Mouse (Mus musculus) kidney, embryonic 16.5 days (tissue): ENCODE measurements at regions not wholly inside any gene's neighbourhood (a gene's known extent, or its start where the extent isn't known, plus 50 kb on each side); places are given as distances from the start of the nearest gene placed in this dataset.

Experiments
- ATAC-seq: fragments of 200-750 bp; cut with Nextera tagmentation; 2 replicates; pipeline ENCODE4 v1.8.0; 2017; ENCODE audit warnings: moderate TSS enrichment; ENCODE audit not compliant: low FRiP score, low TSS enrichment
- H3K27ac ChIP-seq: fragments of 300-500 bp; sonication (generic); 2 replicates; pipeline ENCODE4 v1.5.1; 2014; ENCODE audit warnings: low read length
- H3K27me3 ChIP-seq: fragments of 300-500 bp; sonication (generic); 2 replicates; pipeline ENCODE4 v1.6.1; 2014; ENCODE audit warnings: low read length, control low read depth, mixed read lengths; ENCODE audit not compliant: insufficient read depth
- H3K36me3 ChIP-seq: fragments of 300-500 bp; sonication (generic); 2 replicates; pipeline ENCODE4 v1.6.1; 2014; ENCODE audit warnings: low read length, control low read depth, mixed read lengths; ENCODE audit not compliant: insufficient read depth
- H3K4me1 ChIP-seq: fragments of 300-500 bp; sonication (generic); 2 replicates; pipeline ENCODE4 v1.6.1; 2014; ENCODE audit warnings: low read length, control low read depth, mixed read lengths; ENCODE audit not compliant: insufficient read depth
- H3K4me2 ChIP-seq: fragments of 300-500 bp; sonication (generic); replicated peaks from 2 replicates; pipeline ENCODE4 v1.6.1; 2014; ENCODE audit warnings: low read depth, low read length
- H3K4me3 ChIP-seq: fragments of 300-500 bp; sonication (generic); 2 replicates; pipeline ENCODE4 v1.5.1; 2014; ENCODE audit warnings: mild to moderate bottlenecking, low read length
- H3K9ac ChIP-seq: fragments of 300-500 bp; sonication (generic); replicated peaks from 2 replicates; pipeline ENCODE4 v1.6.1; 2014; ENCODE audit warnings: low read length
- H3K9me3 ChIP-seq: fragments of 300-500 bp; sonication (generic); 2 replicates; pipeline ENCODE4 v1.6.1; 2016; ENCODE audit warnings: low read length, control low read depth
- WGBS: fragments of 180-500 bp; shearing (Covaris S2); extraction: QIAGEN DNeasy Blood & Tissue Kit; methylation state at CpG from one replicate; pipeline ENCODE4 v1.1.7; 2014; 5-methylcytosine and 5-hydroxymethylcytosine counted together

DNA sequence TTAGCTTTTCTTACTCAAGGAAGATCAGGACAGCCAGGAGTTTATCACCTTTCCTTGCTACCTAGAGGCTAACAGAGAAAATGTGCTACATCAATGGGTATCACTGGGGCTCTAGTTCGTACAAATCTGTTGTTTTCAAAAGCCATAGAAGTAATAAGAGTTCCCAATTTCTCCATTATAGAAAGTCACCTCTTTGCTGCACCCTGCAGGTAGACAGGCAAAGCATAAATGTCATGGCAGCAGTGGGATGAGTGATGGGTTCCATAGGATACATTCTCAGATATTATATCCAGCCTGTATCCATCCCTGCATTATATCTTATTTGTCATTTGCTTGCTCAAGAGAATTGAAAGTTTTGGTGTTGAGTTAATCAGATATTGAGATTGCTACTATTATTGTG is 236.4 kb upstream of the Alcam start:
- Histone ChIP-seq H3K27me3 (no peaks in the 10 kb centered on the region), H3K4me1 (no peaks in the 10 kb centered on the region), H3K36me3 (no peaks in the 10 kb centered on the region), H3K9me3 (no peaks in the 10 kb centered on the region), H3K9ac (no peak overlapping the region), H3K27ac (no peak overlapping the region), H3K4me2 (no peak overlapping the region), H3K4me3 (no peak overlapping the region)
- ATAC-seq: no peak
- 79% methylated on average over 1 of the region's 1 CpGs for WGBS

GRCm38 (mm10) chr16:52654825-52655224 is 201.0 kb upstream of the Alcam start:
- H3K9me3 ChIP-seq: no peaks in the 10 kb centered on the region
- no peaks in the 10 kb centered on the region for H3K4me1 ChIP-seq
- H3K9ac ChIP-seq: no peak overlapping the region
- no peaks in the 10 kb centered on the region for H3K27me3 ChIP-seq
- H3K4me2 ChIP-seq: no peak overlapping the region
- H3K36me3 ChIP-seq: no peaks in the 10 kb centered on the region
- H3K27ac ChIP-seq: no peak overlapping the region
- no peak overlapping the region for H3K4me3 ChIP-seq
- no peak for ATAC-seq
